Mouse (Mus musculus) gonadal fat pad, adult 2 months (tissue): Measurements from ENCODE around the gene Rnf185. TPM values are rescaled to one million over a fixed set of nuclear protein-coding genes. Genes with fewer than 3 reads are reported as not detected.

Experiments used
- polyA plus RNA-seq: library from polyadenylated mRNA; depleted of rRNA; stranded (reverse); fragments of >200 nt; gene quantifications from 2 replicates; pipeline ENCODE4 v1.2.3, GENCODE M21; 2012; rRNA removed

The Rnf185 gene
- polyA plus RNA-seq, 1 experiment, result 39.5 TPM

Other genes starting within 250 kb of the Rnf185 start
- 41.8 and 47.3 TPM in 2 replicates for gene Eif4enif1, start 250.0 kb downstream of the Rnf185 start, polyA plus RNA-seq
- gene Drg1, start 185.9 kb downstream of the Rnf185 start, polyA plus RNA-seq, result 27.0 and 30.3 TPM in 2 replicates
- 43.8 and 57.4 TPM in 2 replicates for gene Patz1, start 163.5 kb downstream of the Rnf185 start, polyA plus RNA-seq
- 18.2 and 24.5 TPM in 2 replicates for gene Pik3ip1, start 122.0 kb downstream of the Rnf185 start, polyA plus RNA-seq
- 71.3 and 75.6 TPM in 2 replicates for gene Limk2, start 43.2 kb downstream of the Rnf185 start, polyA plus RNA-seq
- gene Pla2g3, start 35.9 kb upstream of the Rnf185 start, polyA plus RNA-seq, result 0.27 and 0.41 TPM in 2 replicates
- 1.3 and 2.0 TPM in 2 replicates for gene Inpp5j, start 52.5 kb upstream of the Rnf185 start, polyA plus RNA-seq
- 90.6 and 93.3 TPM in 2 replicates for gene Selenom, start 62.3 kb upstream of the Rnf185 start, polyA plus RNA-seq
- 22.5 and 44.5 TPM in 2 replicates for gene Smtn, start 88.2 kb upstream of the Rnf185 start, polyA plus RNA-seq
- 9.0 and 10.1 TPM in 2 replicates for gene Morc2a, start 196.8 kb upstream of the Rnf185 start, polyA plus RNA-seq